Mouse (Mus musculus) megakaryocyte, embryonic 14.5 days (primary cell): ENCODE measurements around the gene Sept5. TPM values are rescaled to one million over a fixed set of nuclear protein-coding genes. Genes with fewer than 3 reads are reported as not detected.

ENCODE experiments used
- H3K27me3 ChIP-seq: replicated peaks from 2 replicates; pipeline ENCODE3; 2012; ENCODE audit warnings: inconsistent platforms
- H3K36me3 ChIP-seq: replicated peaks from 2 replicates; pipeline ENCODE3; 2012; ENCODE audit warnings: low read length, inconsistent platforms, mixed read lengths
- H3K4me1 ChIP-seq: 2 replicates; pipeline ENCODE4 v1.6.1; 2012; ENCODE audit warnings: inconsistent platforms
- H3K4me3 ChIP-seq: replicated peaks from 2 replicates; pipeline ENCODE3; 2012; ENCODE audit warnings: moderate library complexity, mild to moderate bottlenecking, inconsistent platforms
- H3K9me3 ChIP-seq: 2 replicates; pipeline ENCODE4 v1.6.1; 2012; ENCODE audit warnings: inconsistent platforms
- FLI1 ChIP-seq: IDR thresholded peaks from 2 replicates; pipeline ENCODE4 v1.6.1; 2012; ENCODE audit warnings: low read length, inconsistent platforms, mixed read lengths
- GATA1 ChIP-seq: IDR thresholded peaks from 3 replicates; pipeline ENCODE4 v1.6.1; 2012; ENCODE audit warnings: mixed read lengths, low read length, inconsistent platforms, borderline replicate concordance
- polyA plus RNA-seq: library from polyadenylated mRNA; stranded (reverse); fragments of >175 nt; gene quantifications from 2 replicates; pipeline ENCODE4 v1.2.3, GENCODE M21; 2012; ENCODE audit warnings: low replicate concordance; ENCODE audit not compliant: insufficient read depth

Gene Sept5
- polyA plus RNA-seq, 1 experiment: 8.0 TPM

DNA sequence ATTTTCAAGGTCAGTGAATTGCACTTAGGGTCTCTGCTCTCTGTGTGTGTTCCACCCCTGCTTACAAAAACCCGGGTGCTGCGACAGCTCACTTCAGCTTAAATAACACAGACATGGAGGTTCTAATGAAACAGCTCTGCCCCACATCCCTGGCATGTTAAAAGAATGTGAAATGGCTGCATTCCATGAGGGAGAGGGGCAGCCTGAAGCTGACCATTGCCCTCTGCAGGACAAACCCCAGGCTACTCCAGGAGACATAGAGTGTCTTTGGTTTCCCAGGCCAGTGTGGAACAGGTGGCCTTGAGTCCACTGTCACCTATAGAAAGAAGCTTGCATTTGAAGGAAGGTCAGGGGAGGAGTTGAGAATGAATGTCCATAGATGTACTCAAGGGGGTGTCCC, 49.4 kb downstream of the Sept5 start:
- H3K36me3 ChIP-seq: no peaks in the 10 kb centered on the region
- H3K4me3 ChIP-seq: no peak overlapping the region
- H3K9me3 ChIP-seq: 0 out of 2 replicates have a peak, but pooled peaks cover 6% of the 10 kb centered on the region
- H3K27me3 ChIP-seq: peaks cover 93% of the 10 kb centered on the region
- TF ChIP-seq GATA1 (no peak), FLI1 (no peak)
- H3K4me1 ChIP-seq: peaks cover 34% of the 10 kb centered on the region

DNA sequence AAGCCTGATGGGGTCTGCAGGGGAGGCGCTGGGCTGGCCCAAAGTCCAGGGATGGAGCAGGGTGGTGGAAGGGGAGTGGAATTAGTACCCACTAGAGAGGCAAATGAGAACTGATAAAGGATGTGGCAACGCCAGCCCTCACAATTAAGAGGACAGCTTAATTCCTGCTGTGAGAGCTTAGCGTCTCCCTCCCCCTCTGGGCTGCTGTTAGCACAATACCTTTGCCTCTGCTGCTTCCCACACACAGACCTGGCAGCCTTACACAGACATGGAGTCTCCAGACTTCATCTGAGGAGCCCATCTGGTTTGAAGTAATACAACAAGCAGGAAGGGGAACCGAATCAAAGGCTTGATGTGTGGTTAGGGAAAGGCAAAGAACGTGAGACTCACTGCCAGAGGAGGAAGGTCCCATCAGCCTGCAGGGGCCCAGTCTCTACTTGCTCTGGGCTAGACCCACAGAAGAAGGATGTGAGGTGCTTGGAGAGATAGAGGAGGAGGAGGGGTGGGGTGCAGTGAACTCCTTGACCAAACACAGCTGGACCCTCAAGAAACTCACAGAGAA, 52.1 kb downstream of the Sept5 start:
- peaks cover 27% of the 10 kb centered on the region for H3K4me1 ChIP-seq
- H3K27me3 ChIP-seq: peaks cover 88% of the 10 kb centered on the region
- H3K4me3 ChIP-seq: no peak overlapping the region
- H3K36me3 ChIP-seq: no peaks in the 10 kb centered on the region
- TF ChIP-seq GATA1 (no peak), FLI1 (no peak)
- 0 out of 2 replicates have a peak, but pooled peaks cover 6% of the 10 kb centered on the region for H3K9me3 ChIP-seq

DNA sequence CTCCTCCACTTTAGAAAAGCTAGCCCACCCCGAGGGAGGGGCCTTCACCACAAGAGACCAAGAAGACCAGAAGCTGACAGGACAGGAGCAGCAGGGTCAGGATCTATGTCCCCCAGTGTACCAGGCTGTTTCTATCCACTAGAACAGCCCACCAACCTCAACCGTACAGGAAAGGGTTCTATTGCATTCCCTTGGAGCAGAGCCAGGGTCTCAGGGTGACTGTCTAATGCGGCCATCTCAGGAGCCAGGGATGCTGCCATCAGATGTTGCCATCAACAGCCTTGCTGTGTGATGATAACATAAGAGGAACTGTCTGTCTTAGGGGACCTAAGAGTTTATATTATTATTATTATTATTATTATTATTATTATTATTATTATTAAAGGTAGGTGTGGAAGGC, 52.7 kb downstream of the Sept5 start:
- H3K36me3 ChIP-seq: no peaks in the 10 kb centered on the region
- H3K4me1 ChIP-seq: peaks cover 21% of the 10 kb centered on the region
- H3K9me3 ChIP-seq: 0 out of 2 replicates have a peak, but pooled peaks cover 6% of the 10 kb centered on the region
- peaks cover 88% of the 10 kb centered on the region for H3K27me3 ChIP-seq
- H3K4me3 ChIP-seq: no peak overlapping the region
- TF ChIP-seq GATA1 (no peak), FLI1 (no peak)

DNA sequence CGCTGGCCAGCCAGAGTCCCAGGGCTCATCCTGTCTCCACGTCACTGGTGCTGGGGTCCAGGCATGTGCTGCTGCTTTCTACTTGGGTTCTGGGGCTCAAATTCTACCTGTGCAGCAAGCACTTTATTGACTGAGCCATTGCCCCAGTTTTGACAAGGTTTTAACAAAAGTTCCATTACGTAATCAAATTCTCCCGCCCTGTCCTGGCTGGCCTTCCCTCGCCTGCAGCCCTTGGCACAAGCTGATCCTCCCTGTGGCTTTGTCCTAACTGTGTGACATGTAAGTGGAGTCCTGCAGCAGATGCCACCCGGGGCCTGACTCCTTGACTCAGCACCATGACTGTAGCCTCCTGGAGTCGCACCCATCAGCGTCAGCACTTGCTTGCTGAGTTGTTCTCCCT, 55.6 kb downstream of the Sept5 start:
- H3K4me1 ChIP-seq: peaks cover 9% of the 10 kb centered on the region; the same call in 1 of the 2 replicates
- H3K4me3 ChIP-seq: no peak overlapping the region
- H3K36me3 ChIP-seq: no peaks in the 10 kb centered on the region
- no peak for TF ChIP-seq FLI1
- no peak for TF ChIP-seq GATA1
- H3K27me3 ChIP-seq: peaks cover 74% of the 10 kb centered on the region
- H3K9me3 ChIP-seq: peaks cover 7% of the 10 kb centered on the region

Other genes starting within 250 kb of the Sept5 start
- 6.9 TPM in 1 of 2 replicates, not detected in the other for gene Txnrd2, start 203.6 kb downstream of the Sept5 start, polyA plus RNA-seq
- 52.8 and 53.5 TPM in 2 replicates for gene Comt, start 203.1 kb downstream of the Sept5 start, polyA plus RNA-seq
- gene Gnb1l, start 131.2 kb downstream of the Sept5 start, polyA plus RNA-seq: 2.7 and 11.4 TPM in 2 replicates
- gene Rtl10, start 131.1 kb downstream of the Sept5 start, polyA plus RNA-seq: 1.9 TPM in 1 of 2 replicates, not detected in the other
- gene Tbx1, start 39.3 kb downstream of the Sept5 start, polyA plus RNA-seq: not detected in 2 replicates
- 3,910 and 6,936 TPM in 2 replicates for gene Gp1bb, start 7.6 kb downstream of the Sept5 start, polyA plus RNA-seq
- 1.0 TPM in 1 of 2 replicates, not detected in the other for gene Gm49601, start 3.5 kb downstream of the Sept5 start, polyA plus RNA-seq
- gene Cldn5, start 146.9 kb upstream of the Sept5 start, polyA plus RNA-seq: not detected in 2 replicates
- 11.3 and 18.9 TPM in 2 replicates for gene Ufd1, start 181.8 kb upstream of the Sept5 start, polyA plus RNA-seq
- 10.1 and 13.9 TPM in 2 replicates for gene Cdc45, start 182.0 kb upstream of the Sept5 start, polyA plus RNA-seq
- gene 2510002D24Rik, start 206.6 kb upstream of the Sept5 start, polyA plus RNA-seq: 26.8 and 66.9 TPM in 2 replicates
- not detected in 2 replicates for gene Gm28539, start 206.6 kb upstream of the Sept5 start, polyA plus RNA-seq
- 8.4 and 19.5 TPM in 2 replicates for gene Mrpl40, start 246.9 kb upstream of the Sept5 start, polyA plus RNA-seq
- 6.4 and 6.6 TPM in 2 replicates for gene Hira, start 247.1 kb upstream of the Sept5 start, polyA plus RNA-seq